Mouse (Mus musculus): ENCODE data around the gene Tmem150c. TPM values are rescaled to one million over a fixed set of nuclear protein-coding genes. Genes with fewer than 3 reads are reported as not detected.
A peak's percentile ranks its signal among the peaks of the same experiment; 100 is the strongest.

The Tmem150c gene
- polyA plus RNA-seq, 1 experiment from 2014 or later: 1.6 TPM

DNA sequence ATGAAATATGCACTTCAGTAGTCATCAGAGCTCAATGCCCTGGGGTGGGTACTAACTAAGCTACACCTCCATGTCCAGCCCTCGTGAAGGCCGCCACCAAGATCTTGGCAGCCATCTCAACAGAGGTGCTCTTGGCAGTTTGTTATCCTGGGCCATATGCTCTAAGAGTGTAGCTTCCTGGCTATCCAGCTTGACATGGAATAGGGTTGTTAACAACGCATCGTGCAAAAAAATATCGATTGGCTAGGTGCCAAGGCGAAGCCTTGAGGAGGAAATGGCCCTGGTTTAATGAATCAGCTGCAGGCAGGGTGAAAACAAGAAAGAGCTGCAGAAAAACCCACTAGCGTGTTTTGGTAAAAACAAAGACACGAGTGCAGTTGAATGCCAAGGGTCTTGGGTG lies 74.5 kb downstream of the Tmem150c start:
- Histone ChIP-seq H3K9me3 (replicated peaks; ENCODE audit: control insufficient read depth, low read length) (no peaks in the 10 kb centered on the region), H3K4me2 (ENCODE audit: low read depth, low read length) (no peak overlapping the region), H3K27me3 (ENCODE audit: control insufficient read depth, insufficient read depth, low read length) (no peaks in the 10 kb centered on the region), H3K4me1 (ENCODE audit: control insufficient read depth, insufficient read depth, low read length) (no peaks in the 10 kb centered on the region; the same call in 1 of the 2 replicates), H3K27ac (replicated peaks; ENCODE audit: low read depth, low read length) (no peak overlapping the region), H3K4me3 (ENCODE audit: low read depth, low read length) (no peak overlapping the region), H3K9ac (replicated peaks; ENCODE audit: low read length) (no peak overlapping the region), H3K36me3 (replicated peaks; ENCODE audit: control insufficient read depth, insufficient read depth, low read depth, low read length) (no peaks in the 10 kb centered on the region)
- DNase-seq (ENCODE audit: low spot score): no peak
- no peak for ATAC-seq (replicated peaks; ENCODE audit: insufficient number of reproducible peaks, low FRiP score, low TSS enrichment, low read depth)
- WGBS: 84% methylated on average over 8 of the region's 8 CpGs

DNA sequence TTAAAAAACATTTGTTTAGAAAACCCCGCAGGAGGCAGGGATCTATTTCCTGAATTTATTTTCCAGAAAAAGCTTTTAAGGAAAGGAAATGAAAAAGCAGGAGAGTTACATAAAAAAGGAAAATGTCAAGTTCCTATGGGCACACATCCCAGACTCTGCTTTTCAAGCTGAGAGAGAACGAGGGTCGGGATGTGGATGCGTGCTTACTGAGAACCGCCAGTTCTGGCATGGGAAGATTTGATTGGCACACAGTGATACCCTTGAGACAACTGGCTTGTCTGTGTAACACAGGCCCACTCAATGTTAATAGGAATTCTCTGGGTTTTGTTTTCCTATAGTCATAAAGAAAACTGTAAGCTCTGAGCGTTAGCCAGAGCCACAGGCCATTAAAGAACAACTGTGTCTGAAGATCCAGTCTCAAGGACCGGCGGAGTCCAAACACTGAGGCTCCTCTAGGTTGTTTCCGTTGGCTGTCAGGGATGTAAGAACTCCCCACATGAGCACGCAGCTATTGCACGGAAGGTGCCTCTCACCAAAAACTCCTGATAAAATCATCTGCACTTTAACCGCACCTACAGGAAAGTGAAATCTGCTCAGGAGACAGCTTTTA lies 75.5 kb downstream of the Tmem150c start:
- no peak overlapping the region for H3K4me2 ChIP-seq (ENCODE audit: low read depth, low read length)
- no peak for DNase-seq (ENCODE audit: low spot score)
- H3K36me3 ChIP-seq (replicated peaks; ENCODE audit: control insufficient read depth, insufficient read depth, low read depth, low read length): no peaks in the 10 kb centered on the region
- no peaks in the 10 kb centered on the region for H3K9me3 ChIP-seq (replicated peaks; ENCODE audit: control insufficient read depth, low read length)
- 69% methylated on average over 12 of the region's 12 CpGs for WGBS
- H3K27me3 ChIP-seq (ENCODE audit: control insufficient read depth, insufficient read depth, low read length): no peaks in the 10 kb centered on the region
- H3K4me3 ChIP-seq (ENCODE audit: low read depth, low read length): no peak overlapping the region
- no peak overlapping the region for H3K27ac ChIP-seq (replicated peaks; ENCODE audit: low read depth, low read length)
- H3K9ac ChIP-seq (replicated peaks; ENCODE audit: low read length): no peak overlapping the region
- no peaks in the 10 kb centered on the region; the same call in 1 of the 2 replicates for H3K4me1 ChIP-seq (ENCODE audit: control insufficient read depth, insufficient read depth, low read length)
- no peak for ATAC-seq (replicated peaks; ENCODE audit: insufficient number of reproducible peaks, low FRiP score, low TSS enrichment, low read depth)

DNA sequence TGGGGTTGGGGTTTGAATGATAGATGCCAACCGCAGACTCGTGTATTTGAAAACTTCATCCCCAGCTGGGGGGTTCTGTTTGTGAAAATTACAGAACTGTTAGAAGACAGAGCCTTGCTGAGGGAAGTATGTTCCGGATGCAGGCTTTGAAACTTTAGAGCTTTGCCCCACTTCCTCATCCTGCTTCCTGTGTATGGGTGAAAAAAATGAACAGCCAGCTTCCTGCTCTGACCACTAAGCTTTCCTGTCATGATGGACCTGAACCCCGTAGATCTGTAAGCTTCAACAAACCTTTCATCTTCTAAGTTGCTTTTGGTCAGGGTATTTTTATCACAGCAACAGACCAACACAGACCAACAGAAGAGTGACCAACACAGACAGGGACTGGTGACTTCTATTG lies 77.6 kb downstream of the Tmem150c start:
- no peak overlapping the region for H3K9ac ChIP-seq (replicated peaks; ENCODE audit: low read length)
- 84% methylated on average over 4 of the region's 4 CpGs for WGBS
- ATAC-seq (replicated peaks; ENCODE audit: insufficient number of reproducible peaks, low FRiP score, low TSS enrichment, low read depth) (no peak), DNase-seq (ENCODE audit: low spot score) (no peak)
- no peaks in the 10 kb centered on the region; the same call in 1 of the 2 replicates for H3K4me1 ChIP-seq (ENCODE audit: control insufficient read depth, insufficient read depth, low read length)
- no peak overlapping the region for H3K4me3 ChIP-seq (ENCODE audit: low read depth, low read length)
- H3K4me2 ChIP-seq (ENCODE audit: low read depth, low read length): no peak overlapping the region
- H3K36me3 ChIP-seq (replicated peaks; ENCODE audit: control insufficient read depth, insufficient read depth, low read depth, low read length): no peaks in the 10 kb centered on the region
- H3K9me3 ChIP-seq (replicated peaks; ENCODE audit: control insufficient read depth, low read length): no peaks in the 10 kb centered on the region
- no peak overlapping the region for H3K27ac ChIP-seq (replicated peaks; ENCODE audit: low read depth, low read length)
- no peaks in the 10 kb centered on the region for H3K27me3 ChIP-seq (ENCODE audit: control insufficient read depth, insufficient read depth, low read length)

DNA sequence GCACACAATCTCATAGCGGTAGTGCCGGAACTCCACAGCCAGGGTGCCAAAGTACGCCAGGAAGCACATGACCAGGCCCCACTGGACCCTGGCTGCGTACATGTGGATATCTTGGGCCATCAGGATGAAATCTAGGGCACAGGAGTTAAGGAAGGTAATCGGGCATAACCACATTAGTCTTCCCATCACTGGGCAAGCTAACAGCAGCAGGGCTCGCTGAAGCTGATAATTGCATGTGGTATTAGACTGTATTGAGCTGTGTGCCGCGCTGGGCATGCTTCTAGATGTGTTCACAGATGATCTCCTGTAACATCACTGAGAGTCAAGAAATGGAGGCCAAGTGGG lies 79.7 kb downstream of the Tmem150c start:
- no peak for ATAC-seq (replicated peaks; ENCODE audit: insufficient number of reproducible peaks, low FRiP score, low TSS enrichment, low read depth)
- no peaks in the 10 kb centered on the region for H3K36me3 ChIP-seq (replicated peaks; ENCODE audit: control insufficient read depth, insufficient read depth, low read depth, low read length)
- H3K4me2 ChIP-seq (ENCODE audit: low read depth, low read length): 0 out of 2 replicates have a peak overlapping the region, but pooled peaks have one; percentile 53
- WGBS: 86% methylated on average over 8 of the region's 8 CpGs
- no peak overlapping the region for H3K4me3 ChIP-seq (ENCODE audit: low read depth, low read length)
- no peak for DNase-seq (ENCODE audit: low spot score)
- H3K9ac ChIP-seq (replicated peaks; ENCODE audit: low read length): 0 out of 2 replicates have a peak overlapping the region, but pooled peaks have one; percentile 18
- no peaks in the 10 kb centered on the region; the same call in 1 of the 2 replicates for H3K4me1 ChIP-seq (ENCODE audit: control insufficient read depth, insufficient read depth, low read length)
- H3K27me3 ChIP-seq (ENCODE audit: control insufficient read depth, insufficient read depth, low read length): no peaks in the 10 kb centered on the region
- no peak overlapping the region for H3K27ac ChIP-seq (replicated peaks; ENCODE audit: low read depth, low read length)
- H3K9me3 ChIP-seq (replicated peaks; ENCODE audit: control insufficient read depth, low read length): no peaks in the 10 kb centered on the region

DNA sequence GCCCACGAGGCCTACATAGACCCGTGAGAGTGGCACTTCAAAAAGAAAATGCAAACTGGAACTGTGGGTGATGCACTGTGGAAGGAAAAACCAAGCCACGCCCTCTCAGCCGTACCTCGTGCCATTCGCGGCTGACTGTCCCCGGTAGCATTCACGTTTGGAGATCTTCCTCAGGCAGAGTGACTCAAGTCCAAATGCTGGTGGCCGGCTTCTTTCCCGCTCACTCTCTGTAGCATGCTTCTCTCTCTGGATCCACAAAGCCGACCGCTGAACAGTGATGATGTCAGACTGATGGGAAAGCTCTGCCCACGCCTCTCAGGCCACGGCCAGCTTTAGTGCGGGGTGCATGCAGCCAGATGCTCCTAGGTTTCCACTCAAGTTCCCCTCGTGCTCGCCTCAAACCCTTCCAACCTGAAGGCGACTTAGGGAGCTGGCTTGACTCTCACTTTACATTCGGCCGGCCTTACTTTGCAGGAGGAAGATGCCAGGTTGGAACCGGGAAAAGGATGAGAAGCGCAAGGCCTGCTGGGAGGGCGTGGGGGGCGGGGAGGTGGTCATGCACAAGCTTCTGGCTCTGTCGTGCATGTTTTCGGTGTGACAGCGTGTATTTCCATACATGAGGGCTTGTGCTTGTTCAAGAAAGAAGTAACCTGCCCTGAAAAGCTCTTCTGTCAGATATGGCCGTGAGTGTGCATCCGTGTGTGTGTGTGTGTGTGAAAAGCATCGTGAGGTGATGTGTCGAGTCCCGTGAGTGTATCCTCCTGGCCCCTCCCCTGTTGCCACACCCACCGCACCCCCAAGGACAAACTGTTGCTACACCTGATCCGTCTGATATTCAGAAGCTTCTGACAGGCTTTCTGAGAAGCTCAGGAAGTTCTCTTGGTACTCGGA lies 80.3 kb downstream of the Tmem150c start:
- Histone ChIP-seq H3K4me2 (ENCODE audit: low read depth, low read length) (peak overlapping the region; percentile 53), H3K36me3 (replicated peaks; ENCODE audit: control insufficient read depth, insufficient read depth, low read depth, low read length) (no peaks in the 10 kb centered on the region), H3K27ac (replicated peaks; ENCODE audit: low read depth, low read length) (no peak overlapping the region), H3K27me3 (ENCODE audit: control insufficient read depth, insufficient read depth, low read length) (no peaks in the 10 kb centered on the region), H3K4me1 (ENCODE audit: control insufficient read depth, insufficient read depth, low read length) (no peaks in the 10 kb centered on the region; the same call in 1 of the 2 replicates), H3K4me3 (ENCODE audit: low read depth, low read length) (peak overlapping the region; percentile 29), H3K9me3 (replicated peaks; ENCODE audit: control insufficient read depth, low read length) (no peaks in the 10 kb centered on the region), H3K9ac (replicated peaks; ENCODE audit: low read length) (peak overlapping the region; percentile 52)
- WGBS: 27% methylated on average over 36 of the region's 36 CpGs
- DNase-seq (ENCODE audit: low spot score) (peak; percentile 45), ATAC-seq (replicated peaks; ENCODE audit: insufficient number of reproducible peaks, low FRiP score, low TSS enrichment, low read depth) (no peak; the same call in 1 of the 2 replicates)

DNA sequence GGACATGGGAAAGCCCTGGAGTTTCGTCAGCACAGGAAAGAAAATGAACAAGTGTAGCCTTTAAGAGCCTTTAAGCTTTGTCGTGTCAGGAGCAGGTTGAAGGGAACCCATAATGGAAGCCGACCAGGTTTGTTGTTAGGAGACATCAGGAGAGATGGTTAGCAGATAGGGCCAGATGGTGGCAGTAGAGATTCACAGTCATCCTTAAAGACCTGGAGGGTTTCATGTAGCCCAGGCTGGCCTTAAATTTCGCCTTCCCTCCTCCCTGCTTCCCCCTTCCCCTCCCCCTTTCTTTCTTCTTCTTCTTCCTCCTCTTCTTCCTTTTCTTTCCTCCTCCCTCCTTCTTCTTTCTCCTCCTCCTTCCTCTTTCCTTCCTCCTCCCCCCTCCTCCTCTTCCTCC lies 85.0 kb downstream of the Tmem150c start:
- no peaks in the 10 kb centered on the region for H3K9me3 ChIP-seq (replicated peaks; ENCODE audit: control insufficient read depth, low read length)
- DNase-seq (ENCODE audit: low spot score) (no peak), ATAC-seq (replicated peaks; ENCODE audit: insufficient number of reproducible peaks, low FRiP score, low TSS enrichment, low read depth) (no peak)
- H3K4me3 ChIP-seq (ENCODE audit: low read depth, low read length): no peak overlapping the region
- no peak overlapping the region for H3K27ac ChIP-seq (replicated peaks; ENCODE audit: low read depth, low read length)
- no peaks in the 10 kb centered on the region for H3K36me3 ChIP-seq (replicated peaks; ENCODE audit: control insufficient read depth, insufficient read depth, low read depth, low read length)
- H3K4me1 ChIP-seq (ENCODE audit: control insufficient read depth, insufficient read depth, low read length): no peaks in the 10 kb centered on the region
- H3K9ac ChIP-seq (replicated peaks; ENCODE audit: low read length): no peak overlapping the region
- H3K4me2 ChIP-seq (ENCODE audit: low read depth, low read length): no peak overlapping the region
- H3K27me3 ChIP-seq (ENCODE audit: control insufficient read depth, insufficient read depth, low read length): no peaks in the 10 kb centered on the region
- WGBS: 65% methylated on average over 4 of the region's 4 CpGs

DNA sequence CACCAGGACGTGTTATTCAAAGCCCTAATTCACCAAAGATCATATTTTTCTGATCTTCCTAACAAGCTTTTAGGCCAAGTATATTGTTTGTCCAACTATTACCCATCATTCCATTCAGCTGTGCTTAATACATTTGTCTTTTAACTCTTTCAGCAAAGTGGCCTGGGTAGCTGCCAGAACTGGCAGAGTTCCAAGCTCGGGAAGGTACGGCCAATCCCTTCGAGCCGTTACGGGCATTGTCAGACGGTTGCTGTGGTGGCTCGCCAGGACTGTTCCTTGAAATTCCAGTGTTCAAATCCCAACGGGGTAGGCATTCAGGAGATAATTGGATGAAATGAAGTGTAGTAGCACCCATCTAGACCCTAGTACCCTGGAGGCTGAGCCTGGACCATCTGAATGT lies 87.1 kb downstream of the Tmem150c start:
- Histone ChIP-seq H3K9me3 (replicated peaks; ENCODE audit: control insufficient read depth, low read length) (no peaks in the 10 kb centered on the region), H3K27me3 (ENCODE audit: control insufficient read depth, insufficient read depth, low read length) (no peaks in the 10 kb centered on the region), H3K9ac (replicated peaks; ENCODE audit: low read length) (no peak overlapping the region), H3K4me2 (ENCODE audit: low read depth, low read length) (no peak overlapping the region), H3K36me3 (replicated peaks; ENCODE audit: control insufficient read depth, insufficient read depth, low read depth, low read length) (peaks cover 2% of the 10 kb centered on the region), H3K27ac (replicated peaks; ENCODE audit: low read depth, low read length) (no peak overlapping the region), H3K4me1 (ENCODE audit: control insufficient read depth, insufficient read depth, low read length) (no peaks in the 10 kb centered on the region), H3K4me3 (ENCODE audit: low read depth, low read length) (no peak overlapping the region)
- ATAC-seq (replicated peaks; ENCODE audit: insufficient number of reproducible peaks, low FRiP score, low TSS enrichment, low read depth) (no peak), DNase-seq (ENCODE audit: low spot score) (no peak)
- 85% methylated on average over 9 of the region's 9 CpGs for WGBS

DNA sequence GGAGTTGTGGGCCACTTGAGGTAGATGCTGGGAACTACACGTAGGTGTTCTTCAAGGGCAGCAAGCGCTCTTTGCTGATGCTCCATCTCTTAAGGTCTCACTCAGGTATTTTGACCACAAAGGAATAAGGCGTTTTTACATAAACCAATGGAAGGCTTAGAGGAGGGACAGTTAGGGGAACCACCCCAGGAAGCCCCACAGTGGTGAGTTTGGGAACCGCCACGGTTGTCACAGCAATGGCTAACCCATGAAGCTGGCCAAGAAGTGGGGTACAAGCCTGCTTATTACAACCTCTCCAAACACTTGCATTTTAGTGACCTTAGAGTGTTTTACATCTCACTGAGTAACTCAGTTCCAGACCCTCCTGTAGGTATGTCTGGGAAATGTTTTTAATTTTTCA lies 88.1 kb downstream of the Tmem150c start:
- H3K4me2 ChIP-seq (ENCODE audit: low read depth, low read length): no peak overlapping the region
- no peaks in the 10 kb centered on the region for H3K9me3 ChIP-seq (replicated peaks; ENCODE audit: control insufficient read depth, low read length)
- H3K27ac ChIP-seq (replicated peaks; ENCODE audit: low read depth, low read length): no peak overlapping the region
- H3K27me3 ChIP-seq (ENCODE audit: control insufficient read depth, insufficient read depth, low read length): no peaks in the 10 kb centered on the region
- WGBS: 84% methylated on average over 5 of the region's 5 CpGs
- H3K36me3 ChIP-seq (replicated peaks; ENCODE audit: control insufficient read depth, insufficient read depth, low read depth, low read length): peaks cover 2% of the 10 kb centered on the region
- no peaks in the 10 kb centered on the region for H3K4me1 ChIP-seq (ENCODE audit: control insufficient read depth, insufficient read depth, low read length)
- no peak for DNase-seq (ENCODE audit: low spot score)
- no peak overlapping the region for H3K4me3 ChIP-seq (ENCODE audit: low read depth, low read length)
- no peak for ATAC-seq (replicated peaks; ENCODE audit: insufficient number of reproducible peaks, low FRiP score, low TSS enrichment, low read depth)
- H3K9ac ChIP-seq (replicated peaks; ENCODE audit: low read length): no peak overlapping the region

Measured in embryonic facial prominence, embryonic 11.5 days (tissue).